Mouse (Mus musculus) lung, adult 2 months (tissue): ENCODE results near the gene Zbtb20.

Source experiments
- CTCF ChIP-seq: fragments of 200-500 bp; IDR thresholded peaks from 2 replicates; pipeline ENCODE4 v1.5.1; 2011; ENCODE audit warnings: mild to moderate bottlenecking, low read length, control low read depth; ENCODE audit not compliant: insufficient read depth
- POLR2A ChIP-seq: fragments of 200-500 bp; IDR thresholded peaks from 2 replicates; pipeline ENCODE4 v1.6.1; 2011; ENCODE audit warnings: low read depth, mild to moderate bottlenecking, control low read depth, low read length, borderline replicate concordance; ENCODE audit errors: extremely low read depth

DNA sequence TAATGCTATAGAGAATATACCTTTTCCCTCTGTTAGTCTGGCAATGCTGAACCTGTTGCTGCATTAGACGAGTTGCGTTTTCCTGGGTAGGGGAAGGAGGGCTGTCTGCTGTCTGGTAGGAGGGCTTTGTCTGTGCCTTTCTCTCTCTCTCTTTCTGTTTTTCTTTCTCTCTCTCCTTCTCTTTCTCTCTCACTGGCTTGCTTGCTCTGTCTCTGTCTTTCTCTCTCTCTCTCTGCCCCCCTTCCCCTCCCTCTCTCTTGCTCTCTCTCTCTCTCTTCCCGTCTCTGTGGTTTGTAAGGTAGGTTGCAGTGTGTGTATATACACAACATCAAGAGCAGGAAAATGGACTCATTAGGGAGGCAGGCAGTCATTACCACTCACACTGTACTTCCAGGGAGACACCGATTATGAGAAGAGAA lies 31.6 kb downstream of the Zbtb20 start:
- TF ChIP-seq CTCF: no peak
- TF ChIP-seq POLR2A: peak; percentile 58; the same call in 1 of the 2 replicates
